Mouse (Mus musculus) heart, postnatal 0 days (tissue): ENCODE data around the gene Lrrk1.

Experiments
- CTCF ChIP-seq: IDR thresholded peaks from 2 replicates; pipeline ENCODE4 v1.5.1; 2016; ENCODE audit warnings: antibody characterized with exemption, control low read depth, low read depth
- EP300 ChIP-seq: IDR thresholded peaks from 2 replicates; pipeline ENCODE4 v1.6.1; 2016; ENCODE audit warnings: antibody characterized with exemption, low read depth

GRCm38 (mm10) chr7:66199391-66199831, 188.7 kb downstream of the Lrrk1 start:
- TF ChIP-seq CTCF: no peak
- no peak for TF ChIP-seq EP300
